Mouse (Mus musculus): ENCODE measurements at regions not wholly inside any gene's neighbourhood (a gene's known extent, or its start where the extent isn't known, plus 50 kb on each side); places are given as distances from the start of the nearest gene placed in this dataset.
"Not testable (repeated sequence)": the region's sequence is repeated elsewhere in the genome, so short reads cannot be mapped to it uniquely, and the experiment has no call there.

GRCm38 (mm10) chr14:104208040-104208816, 259.6 kb downstream of the Pou4f1 start:
- DNase-seq (ENCODE audit: low spot score in 2 of 2), result no peak

GRCm38 (mm10) chr14:104206602-104207001, 261.2 kb downstream of the Pou4f1 start:
- DNase-seq (ENCODE audit: low spot score in 2 of 2), result no peak

GRCm38 (mm10) chr14:104203239-104203986, 264.4 kb downstream of the Pou4f1 start:
- no peak for DNase-seq (ENCODE audit: low spot score in 2 of 2)

- DNase-seq (ENCODE audit: low spot score in 2 of 2), result no peak
These were observed 274.6 kb downstream of the Pou4f1 start for GRCm38 (mm10) chr14:104193198-104193597.

GRCm38 (mm10) chr14:104175122-104175521, 292.7 kb downstream of the Pou4f1 start:
- no peak for DNase-seq (ENCODE audit: low spot score in 2 of 2)

- DNase-seq (ENCODE audit: low spot score in 2 of 2), result no peak
These were observed 302.6 kb upstream of the Ednrb start for GRCm38 (mm10) chr14:104146841-104147240.

GRCm38 (mm10) chr14:104145395-104145794, 301.2 kb upstream of the Ednrb start:
- no peak for DNase-seq (ENCODE audit: low spot score in 2 of 2)

- DNase-seq (ENCODE audit: low spot score in 2 of 2), result no peak
These were observed 271.1 kb upstream of the Ednrb start for GRCm38 (mm10) chr14:104114986-104115951.

- no peak for DNase-seq (ENCODE audit: low spot score in 2 of 2)
These were observed 270.0 kb upstream of the Ednrb start for GRCm38 (mm10) chr14:104114182-104114581.

GRCm38 (mm10) chr14:104113448-104113847, 269.2 kb upstream of the Ednrb start:
- DNase-seq (ENCODE audit: low spot score in 2 of 2), result no peak

- DNase-seq (ENCODE audit: low spot score in 2 of 2), result no peak
These were observed 242.2 kb upstream of the Ednrb start for GRCm38 (mm10) chr14:104086381-104086780.

GRCm38 (mm10) chr14:104064199-104064598, 220.0 kb upstream of the Ednrb start:
- DNase-seq (ENCODE audit: low spot score in 2 of 2), result not testable (repeated sequence)

- DNase-seq (ENCODE audit: low spot score in 2 of 2), result no peak
These were observed 209.5 kb upstream of the Ednrb start for GRCm38 (mm10) chr14:104053697-104054096.

GRCm38 (mm10) chr14:104038628-104039325, 194.6 kb upstream of the Ednrb start:
- peak; percentile 62 to 73 for DNase-seq (ENCODE audit: low spot score in 2 of 2)

- no peak for DNase-seq (ENCODE audit: low spot score in 2 of 2)
These were observed 189.4 kb upstream of the Ednrb start for GRCm38 (mm10) chr14:104033606-104034005.

- no peak for DNase-seq (ENCODE audit: low spot score in 2 of 2)
These were observed 186.7 kb upstream of the Ednrb start for GRCm38 (mm10) chr14:104030784-104031470.

GRCm38 (mm10) chr14:104029668-104030530, 185.7 kb upstream of the Ednrb start:
- no peak for DNase-seq (ENCODE audit: low spot score in 2 of 2)

- DNase-seq (ENCODE audit: low spot score in 2 of 2), result no peak
These were observed 183.7 kb upstream of the Ednrb start for GRCm38 (mm10) chr14:104027900-104028285.
